Mouse (Mus musculus) brain, embryonic 18.5 days (tissue): ENCODE measurements at regions not wholly inside any gene's neighbourhood (a gene's known extent, or its start where the extent isn't known, plus 50 kb on each side); places are given as distances from the start of the nearest gene placed in this dataset.

Experiments
- DNase-seq: peaks from one replicate; pipeline ENCODE4 v3.0.0-alpha.2; 2012; ENCODE audit warnings: low read depth, low spot score

- DNase-seq = no peak
Measured at GRCm38 (mm10) chr8:26226612-26227528, 107.5 kb downstream of the Gm45692 start.

- no peak for DNase-seq
Measured at GRCm38 (mm10) chr8:26227529-26227895, 108.2 kb downstream of the Gm45692 start.

GRCm38 (mm10) chr8:26229548-26229947 lies 110.2 kb downstream of the Gm45692 start:
- no peak for DNase-seq

- no peak for DNase-seq
Measured at GRCm38 (mm10) chr8:26239075-26239474, 119.7 kb downstream of the Gm45692 start.

- DNase-seq = no peak
Measured at GRCm38 (mm10) chr8:26239604-26240003, 120.3 kb downstream of the Gm45692 start.

- DNase-seq = peak; percentile 52
Measured at GRCm38 (mm10) chr8:26243743-26244142, 124.4 kb downstream of the Gm45692 start.

GRCm38 (mm10) chr8:26244308-26244707 lies 125.0 kb downstream of the Gm45692 start:
- no peak for DNase-seq

GRCm38 (mm10) chr8:26255191-26255669 lies 135.9 kb downstream of the Gm45692 start:
- no peak for DNase-seq

GRCm38 (mm10) chr8:26260294-26260693 lies 141.0 kb downstream of the Gm45692 start:
- no peak for DNase-seq

- DNase-seq = no peak
Measured at GRCm38 (mm10) chr8:26262536-26262935, 143.2 kb downstream of the Gm45692 start.

- DNase-seq = no peak
Measured at GRCm38 (mm10) chr8:26264869-26265321, 145.6 kb downstream of the Gm45692 start.

GRCm38 (mm10) chr8:26265366-26265765 lies 146.0 kb downstream of the Gm45692 start:
- DNase-seq = no peak

GRCm38 (mm10) chr8:26266384-26266783 lies 147.1 kb downstream of the Gm45692 start:
- no peak for DNase-seq

GRCm38 (mm10) chr8:26267569-26267968 lies 148.2 kb downstream of the Gm45692 start:
- DNase-seq = no peak

- DNase-seq = no peak
Measured at GRCm38 (mm10) chr8:26268751-26269415, 149.5 kb downstream of the Gm45692 start.

- no peak for DNase-seq
Measured at GRCm38 (mm10) chr8:26272110-26272509, 152.8 kb downstream of the Gm45692 start.

- DNase-seq = no peak
Measured at GRCm38 (mm10) chr8:26272675-26273414, 153.5 kb downstream of the Gm45692 start.

GRCm38 (mm10) chr8:26273415-26273760 lies 154.1 kb downstream of the Gm45692 start:
- DNase-seq = no peak

GRCm38 (mm10) chr8:26273792-26274191 lies 154.5 kb downstream of the Gm45692 start:
- no peak for DNase-seq

GRCm38 (mm10) chr8:26274481-26274880 lies 155.1 kb downstream of the Gm45692 start:
- no peak for DNase-seq

GRCm38 (mm10) chr8:26282156-26282935 lies 163.0 kb downstream of the Gm45692 start:
- DNase-seq = no peak
